Mouse (Mus musculus): ENCODE data around the gene Rpa2. TPM values are rescaled to one million over a fixed set of nuclear protein-coding genes. Genes with fewer than 3 reads are reported as not detected.

The Rpa2 gene
- polyA plus RNA-seq, 1 experiment: 11.9 TPM

DNA sequence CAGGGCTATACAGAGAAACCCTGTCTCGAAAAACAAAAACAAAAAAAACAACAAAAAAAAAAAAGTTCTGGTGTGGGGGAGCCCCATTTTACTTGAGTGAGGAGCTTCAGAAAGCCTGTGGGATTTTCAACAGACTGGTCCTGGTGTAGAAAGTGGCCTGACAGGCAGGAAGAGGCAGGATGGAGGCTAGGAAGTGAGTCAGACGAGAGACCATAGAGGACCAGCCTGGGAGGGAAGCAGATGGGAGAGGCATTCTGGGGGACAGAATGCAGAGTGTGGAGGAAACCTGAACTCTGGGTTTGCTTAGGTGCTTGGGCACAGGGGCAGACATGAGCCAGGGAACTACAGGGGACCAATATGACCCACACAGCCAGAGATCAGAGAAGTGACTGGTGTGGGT lies 48.7 kb downstream of the Rpa2 start:
- WGBS: 57% methylated on average over 2 of the region's 2 CpGs
- H3K4me1 ChIP-seq (ENCODE audit: control insufficient read depth, insufficient read depth, low read length): no peaks in the 10 kb centered on the region
- no peaks in the 10 kb centered on the region for H3K36me3 ChIP-seq (ENCODE audit: control insufficient read depth, insufficient read depth, low read length)
- no peak overlapping the region for H3K27ac ChIP-seq (ENCODE audit: insufficient read depth, low read depth, low read length)
- TF ChIP-seq POLR2A (IDR thresholded peaks at IDR 0.05; ENCODE audit: low read depth, low read length) (no peak), CTCF (conservative IDR thresholded peaks at IDR 0.05; ENCODE audit: insufficient read depth, insufficient read length, low read depth, low read length) (no peak)
- no peak for DNase-seq
- H3K4me3 ChIP-seq (ENCODE audit: insufficient read depth, low read depth, low read length): no peak overlapping the region
- H3K27me3 ChIP-seq (replicated peaks; ENCODE audit: control insufficient read depth, insufficient read depth, low read length): no peaks in the 10 kb centered on the region

DNA sequence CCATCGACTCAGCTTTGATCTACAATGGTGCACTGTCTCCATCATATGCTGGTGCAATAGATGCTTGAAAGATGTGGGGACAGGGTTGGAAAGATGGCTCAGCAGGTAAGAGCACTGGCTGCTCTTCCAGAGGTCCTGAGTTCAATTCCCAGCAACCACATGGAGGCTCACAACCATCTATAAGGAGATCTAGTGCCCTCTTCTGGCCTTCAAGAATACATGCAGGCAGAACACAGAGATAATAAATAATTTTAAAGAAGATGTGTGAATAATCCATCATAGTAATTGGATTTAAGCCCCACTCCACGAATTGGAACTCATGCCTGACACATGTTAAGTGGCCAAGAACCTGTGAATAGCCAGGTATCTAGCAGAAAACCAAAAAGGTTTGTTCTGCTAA lies 50.3 kb downstream of the Rpa2 start:
- 60% methylated on average over 2 of the region's 2 CpGs for WGBS
- H3K27me3 ChIP-seq (replicated peaks; ENCODE audit: control insufficient read depth, insufficient read depth, low read length): no peaks in the 10 kb centered on the region
- H3K4me3 ChIP-seq (ENCODE audit: insufficient read depth, low read depth, low read length): no peak overlapping the region

DNA sequence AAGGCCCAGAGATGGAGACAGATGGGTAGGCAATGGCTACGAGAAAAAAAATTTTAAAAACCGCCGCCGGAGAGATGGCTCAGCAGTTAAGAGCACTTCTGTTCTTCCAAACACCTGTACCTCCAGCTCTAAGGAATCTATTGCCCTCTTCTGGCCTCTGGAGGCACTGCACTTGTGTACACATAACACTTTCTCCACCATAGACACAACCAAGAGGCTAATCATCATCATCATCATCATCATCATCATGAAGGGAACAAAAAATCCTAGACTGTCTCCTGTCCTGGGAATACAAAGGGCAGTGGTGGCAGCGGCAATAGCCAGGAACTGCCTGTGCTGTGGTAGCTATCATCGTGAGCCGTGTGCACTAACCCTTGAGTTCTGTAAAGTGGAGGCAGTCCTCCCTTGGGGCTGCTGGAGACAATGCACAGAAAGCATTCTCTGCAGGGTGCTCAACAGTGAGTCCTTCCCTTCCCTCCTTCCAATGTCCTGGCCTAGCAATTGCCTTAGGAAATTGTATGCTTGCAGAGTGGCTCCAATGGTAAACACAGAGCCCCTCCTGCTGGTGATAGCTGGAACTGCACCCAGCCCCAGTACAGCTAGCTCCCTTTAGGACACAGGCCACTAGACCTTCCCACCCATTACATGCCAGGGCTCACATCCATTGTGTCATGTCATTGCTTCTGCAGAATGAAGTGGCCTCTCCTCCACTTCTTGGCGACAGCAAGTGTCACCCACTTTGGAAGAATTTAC lies 55.7 kb downstream of the Rpa2 start:
- Histone ChIP-seq H3K4me3 (ENCODE audit: insufficient read depth, low read depth, low read length) (no peak overlapping the region), H3K27ac (ENCODE audit: insufficient read depth, low read depth, low read length) (no peak overlapping the region), H3K4me1 (ENCODE audit: control insufficient read depth, insufficient read depth, low read length) (no peaks in the 10 kb centered on the region), H3K36me3 (ENCODE audit: control insufficient read depth, insufficient read depth, low read length) (no peaks in the 10 kb centered on the region), H3K27me3 (replicated peaks; ENCODE audit: control insufficient read depth, insufficient read depth, low read length) (no peaks in the 10 kb centered on the region)
- WGBS: 70% methylated on average over 8 of the region's 8 CpGs
- TF ChIP-seq POLR2A (IDR thresholded peaks at IDR 0.05; ENCODE audit: low read depth, low read length): no peak
- peak; percentile 88 for TF ChIP-seq CTCF (conservative IDR thresholded peaks at IDR 0.05; ENCODE audit: insufficient read depth, insufficient read length, low read depth, low read length)
- DNase-seq: peak; percentile 67

More for the DNA sequence above, 50.3 kb downstream of the Rpa2 start:
- DNase-seq: no peak
- Histone ChIP-seq H3K4me1 (ENCODE audit: control insufficient read depth, insufficient read depth, low read length) (no peaks in the 10 kb centered on the region), H3K27ac (ENCODE audit: insufficient read depth, low read depth, low read length) (no peak overlapping the region), H3K36me3 (ENCODE audit: control insufficient read depth, insufficient read depth, low read length) (no peaks in the 10 kb centered on the region)
- TF ChIP-seq POLR2A (IDR thresholded peaks at IDR 0.05; ENCODE audit: low read depth, low read length) (no peak), CTCF (conservative IDR thresholded peaks at IDR 0.05; ENCODE audit: insufficient read depth, insufficient read length, low read depth, low read length) (no peak)

Other genes with a start within 250 kb of the Rpa2 start
- 346 and 485 TPM in 2 replicates for gene Atpif1, start 234.7 kb upstream of the Rpa2 start, polyA plus RNA-seq (2012; rRNA removed)
- gene Dnajc8, start 232.8 kb upstream of the Rpa2 start, polyA plus RNA-seq (2012; rRNA removed): 22.2 and 32.2 TPM in 2 replicates
- 1.4 and 2.2 TPM in 2 replicates for gene Ptafr, start 204.3 kb upstream of the Rpa2 start, polyA plus RNA-seq (2012; rRNA removed)
- gene Eya3, start 129.3 kb upstream of the Rpa2 start, polyA plus RNA-seq (2012; rRNA removed): 19.0 and 21.6 TPM in 2 replicates
- gene Xkr8, start 35.8 kb upstream of the Rpa2 start, polyA plus RNA-seq (2012; rRNA removed): 4.4 and 6.2 TPM in 2 replicates
- gene Smpdl3b, start 11.1 kb upstream of the Rpa2 start, polyA plus RNA-seq (2012; rRNA removed): 2.0 and 2.2 TPM in 2 replicates
- gene Themis2, start 28.1 kb downstream of the Rpa2 start, polyA plus RNA-seq (2012; rRNA removed): 2.8 and 3.6 TPM in 2 replicates
- 25.2 TPM in 2 replicates for gene Ppp1r8, start 74.8 kb downstream of the Rpa2 start, polyA plus RNA-seq (2012; rRNA removed)
- gene Stx12, start 116.2 kb downstream of the Rpa2 start, polyA plus RNA-seq (2012; rRNA removed): 15.2 and 21.0 TPM in 2 replicates
- gene Fam76a, start 154.2 kb downstream of the Rpa2 start, polyA plus RNA-seq (2012; rRNA removed): 15.9 and 16.6 TPM in 2 replicates
- gene Fgr, start 205.8 kb downstream of the Rpa2 start, polyA plus RNA-seq (2012; rRNA removed): 1.8 and 2.5 TPM in 2 replicates
- 22.2 and 23.3 TPM in 2 replicates for gene Ahdc1, start 242.9 kb downstream of the Rpa2 start, polyA plus RNA-seq (2012; rRNA removed)

Data from kidney, adult 2 months (tissue).